Mouse (Mus musculus) bone marrow, adult 2 months (tissue): ENCODE measurements at regions not wholly inside any gene's neighbourhood (a gene's known extent, or its start where the extent isn't known, plus 50 kb on each side); places are given as distances from the start of the nearest gene placed in this dataset.

Experiments used
- CTCF ChIP-seq: fragments of 200-500 bp; IDR thresholded peaks from 2 replicates; pipeline ENCODE4 v1.5.1; 2011; ENCODE audit warnings: low read length, control low read depth; ENCODE audit not compliant: control insufficient read depth, insufficient read depth
- POLR2A ChIP-seq: fragments of 200-500 bp; IDR thresholded peaks from 2 replicates; pipeline ENCODE4 v1.6.1; 2011; ENCODE audit warnings: low read depth, mild to moderate bottlenecking, control low read depth, low read length, borderline replicate concordance; ENCODE audit not compliant: control insufficient read depth

DNA sequence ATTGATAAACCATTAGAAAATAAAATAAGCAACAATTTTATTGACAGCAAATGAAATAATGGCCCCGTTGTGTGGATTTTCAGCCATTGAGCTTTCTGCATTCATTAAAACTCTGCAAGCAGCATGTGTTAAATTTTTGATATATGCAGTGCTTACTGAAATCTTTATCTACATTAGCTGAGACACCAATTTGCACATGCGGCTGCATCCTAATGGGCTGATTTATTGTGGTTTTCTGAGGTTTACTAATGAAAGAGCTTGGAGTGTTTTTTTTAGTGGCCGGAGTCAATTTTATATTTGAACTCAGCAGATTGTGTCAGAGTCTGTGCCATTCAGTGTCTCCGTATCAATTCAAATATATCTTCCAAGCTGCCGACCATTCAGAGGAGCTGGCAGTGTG, 653.3 kb upstream of the Tbl1xr1 start:
- TF ChIP-seq POLR2A: no peak
- no peak for TF ChIP-seq CTCF
